Mouse (Mus musculus) heart, embryonic 13.5 days (tissue): ENCODE data around the gene Fam71f1. TPM values are rescaled to one million over a fixed set of nuclear protein-coding genes. Genes with fewer than 3 reads are reported as not detected.

Experiments
- ATAC-seq: fragments of 200-750 bp; cut with Nextera tagmentation; 2 replicates; pipeline ENCODE4 v1.8.0; 2017; ENCODE audit warnings: moderate TSS enrichment; ENCODE audit not compliant: insufficient number of reproducible peaks, low FRiP score, low TSS enrichment; ENCODE audit errors: extremely low read depth
- H3K27ac ChIP-seq: fragments of 300-500 bp; sonication (generic); replicated peaks from 2 replicates; pipeline ENCODE4 v1.5.1; 2015; ENCODE audit warnings: moderate library complexity, mild to moderate bottlenecking, inconsistent platforms
- H3K27me3 ChIP-seq: fragments of 300-500 bp; sonication (generic); replicated peaks from 2 replicates; pipeline ENCODE4 v1.6.1; 2015; ENCODE audit warnings: mild to moderate bottlenecking, inconsistent platforms
- H3K36me3 ChIP-seq: fragments of 300-500 bp; sonication (generic); 2 replicates; pipeline ENCODE4 v1.6.1; 2015; ENCODE audit warnings: mild to moderate bottlenecking, inconsistent platforms
- H3K4me1 ChIP-seq: fragments of 300-500 bp; sonication (generic); 2 replicates; pipeline ENCODE4 v1.6.1; 2015; ENCODE audit warnings: inconsistent platforms
- H3K4me2 ChIP-seq: fragments of 300-500 bp; sonication (generic); 2 replicates; pipeline ENCODE4 v1.6.1; 2015; ENCODE audit warnings: inconsistent platforms, mild to moderate bottlenecking, moderate library complexity
- H3K4me3 ChIP-seq: fragments of 300-500 bp; sonication (generic); 2 replicates; pipeline ENCODE4 v1.5.1; 2015; ENCODE audit warnings: moderate library complexity, mild to moderate bottlenecking, inconsistent platforms
- H3K9ac ChIP-seq: fragments of 300-500 bp; sonication (generic); 2 replicates; pipeline ENCODE4 v1.6.1; 2015; ENCODE audit warnings: inconsistent platforms, mild to moderate bottlenecking, moderate library complexity
- H3K9me3 ChIP-seq: fragments of 300-500 bp; sonication (generic); 2 replicates; pipeline ENCODE4 v1.6.1; 2016; ENCODE audit warnings: inconsistent platforms
- WGBS: fragments of 180-500 bp; shearing (Covaris S2); methylation state at CpG from one replicate; pipeline ENCODE4 v1.1.7; 2015; ENCODE audit warnings: mixed read lengths; 5-methylcytosine and 5-hydroxymethylcytosine counted together
- polyA plus RNA-seq: library from polyadenylated mRNA; unstranded; fragments of >200 nt; fragmentation: Nextera tagmentation; extraction: Ambion mirVana; gene quantifications from 2 replicates; pipeline ENCODE4 v1.2.1, GENCODE M21; 2015

The Fam71f1 gene
- polyA plus RNA-seq, 1 experiment from 2014 or later, result 0.21 TPM

DNA sequence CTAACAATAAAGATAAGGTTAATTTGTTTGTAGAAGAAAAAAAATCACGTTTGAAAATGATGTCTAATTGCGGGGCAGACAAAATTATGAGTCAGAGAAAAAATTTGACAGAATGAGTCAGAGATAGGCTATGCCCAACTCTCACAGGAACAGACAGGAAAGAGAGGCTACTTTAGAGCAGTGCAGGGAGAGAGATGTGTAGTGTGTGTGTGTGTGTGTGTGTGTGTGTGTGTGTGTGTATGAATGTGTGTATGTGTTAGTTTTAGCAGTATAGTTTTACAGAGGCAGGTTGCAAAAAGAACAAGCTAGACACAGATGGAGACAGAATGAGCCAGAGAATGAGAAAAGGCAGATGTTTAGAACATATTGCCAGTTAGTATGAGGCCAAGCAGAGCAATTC is 19.8 kb upstream of the Fam71f1 start:
- Histone ChIP-seq H3K9ac (no peak overlapping the region), H3K27me3 (no peaks in the 10 kb centered on the region), H3K36me3 (no peaks in the 10 kb centered on the region), H3K4me2 (no peak overlapping the region), H3K9me3 (no peaks in the 10 kb centered on the region), H3K27ac (no peak overlapping the region), H3K4me3 (no peak overlapping the region), H3K4me1 (no peaks in the 10 kb centered on the region)
- no peak for ATAC-seq
- 50% methylated on average over 2 of the region's 2 CpGs for WGBS

DNA sequence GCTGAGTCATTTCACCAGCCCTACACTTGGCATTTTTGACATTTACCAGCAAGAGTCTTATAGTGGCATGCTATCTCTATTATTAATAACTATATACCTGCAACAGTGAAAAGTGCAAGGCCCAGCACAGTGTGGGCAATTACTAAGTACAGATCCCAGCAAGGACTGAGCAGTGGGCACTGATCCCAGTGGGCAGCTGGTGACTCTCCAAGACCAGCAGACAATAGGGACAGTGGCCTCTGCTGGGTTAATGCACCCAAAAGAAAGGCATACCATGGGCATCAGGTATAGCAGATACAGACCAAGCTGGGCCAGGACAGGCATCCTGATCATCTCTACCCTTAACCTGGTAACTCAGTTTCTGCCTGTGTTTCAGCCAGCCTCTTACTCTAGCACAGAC is 15.7 kb upstream of the Fam71f1 start:
- no peak overlapping the region for H3K9ac ChIP-seq
- H3K4me3 ChIP-seq, result no peak overlapping the region
- no peak overlapping the region for H3K4me2 ChIP-seq
- H3K27me3 ChIP-seq, result no peaks in the 10 kb centered on the region
- no peak overlapping the region for H3K27ac ChIP-seq
- no peak for ATAC-seq
- no peaks in the 10 kb centered on the region for H3K4me1 ChIP-seq
- no peaks in the 10 kb centered on the region for H3K36me3 ChIP-seq
- no peaks in the 10 kb centered on the region for H3K9me3 ChIP-seq

DNA sequence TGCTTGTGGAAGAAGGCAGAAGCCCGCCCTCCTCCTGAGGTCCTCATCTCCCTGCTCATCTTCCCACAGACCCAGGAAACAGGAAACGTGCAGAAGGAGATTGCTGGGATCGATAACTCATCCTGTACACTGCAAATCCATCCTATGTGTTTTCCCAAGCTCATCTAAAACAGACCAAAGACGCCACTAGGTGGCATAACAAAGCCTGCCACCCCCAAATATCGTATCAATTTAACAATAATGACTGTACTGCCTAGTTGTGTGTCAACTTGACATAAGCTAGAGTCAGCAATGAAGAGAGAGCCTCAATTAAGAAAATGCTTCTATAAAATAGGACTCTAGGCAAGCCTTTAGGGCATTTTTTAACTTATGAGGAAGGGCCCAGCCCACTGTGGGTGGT is 15.2 kb upstream of the Fam71f1 start:
- no peaks in the 10 kb centered on the region for H3K27me3 ChIP-seq
- no peaks in the 10 kb centered on the region for H3K9me3 ChIP-seq
- H3K27ac ChIP-seq, result no peak overlapping the region
- ATAC-seq, result no peak
- no peak overlapping the region for H3K9ac ChIP-seq
- H3K4me1 ChIP-seq, result no peaks in the 10 kb centered on the region
- 42% methylated on average over 5 of the region's 5 CpGs for WGBS
- no peaks in the 10 kb centered on the region for H3K36me3 ChIP-seq
- H3K4me3 ChIP-seq, result no peak overlapping the region
- H3K4me2 ChIP-seq, result no peak overlapping the region

DNA sequence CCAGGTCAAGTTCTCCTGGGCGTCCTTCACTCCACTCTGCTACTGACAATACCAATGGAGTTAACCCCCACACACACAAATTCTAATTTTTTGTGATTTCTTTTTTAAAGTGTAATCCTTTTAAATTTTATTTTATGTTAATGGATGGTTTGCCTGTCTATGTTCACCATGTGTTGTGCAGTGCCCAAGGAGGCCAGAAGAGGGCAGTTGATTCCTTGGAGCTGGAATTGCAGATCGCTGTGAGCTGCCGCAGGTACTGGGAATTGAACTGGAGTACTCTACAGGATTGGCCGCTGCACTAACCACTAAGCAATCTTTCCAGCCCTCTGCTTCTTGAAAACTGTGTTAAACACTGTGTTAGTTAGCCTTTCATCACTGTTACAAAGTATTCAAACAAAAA is 13.5 kb upstream of the Fam71f1 start:
- ATAC-seq, result no peak
- Histone ChIP-seq H3K36me3 (no peaks in the 10 kb centered on the region), H3K9me3 (no peaks in the 10 kb centered on the region), H3K4me1 (no peaks in the 10 kb centered on the region), H3K4me2 (no peak overlapping the region), H3K27me3 (no peaks in the 10 kb centered on the region), H3K9ac (no peak overlapping the region), H3K27ac (no peak overlapping the region), H3K4me3 (no peak overlapping the region)
- 83% methylated on average over 4 of the region's 4 CpGs for WGBS

DNA sequence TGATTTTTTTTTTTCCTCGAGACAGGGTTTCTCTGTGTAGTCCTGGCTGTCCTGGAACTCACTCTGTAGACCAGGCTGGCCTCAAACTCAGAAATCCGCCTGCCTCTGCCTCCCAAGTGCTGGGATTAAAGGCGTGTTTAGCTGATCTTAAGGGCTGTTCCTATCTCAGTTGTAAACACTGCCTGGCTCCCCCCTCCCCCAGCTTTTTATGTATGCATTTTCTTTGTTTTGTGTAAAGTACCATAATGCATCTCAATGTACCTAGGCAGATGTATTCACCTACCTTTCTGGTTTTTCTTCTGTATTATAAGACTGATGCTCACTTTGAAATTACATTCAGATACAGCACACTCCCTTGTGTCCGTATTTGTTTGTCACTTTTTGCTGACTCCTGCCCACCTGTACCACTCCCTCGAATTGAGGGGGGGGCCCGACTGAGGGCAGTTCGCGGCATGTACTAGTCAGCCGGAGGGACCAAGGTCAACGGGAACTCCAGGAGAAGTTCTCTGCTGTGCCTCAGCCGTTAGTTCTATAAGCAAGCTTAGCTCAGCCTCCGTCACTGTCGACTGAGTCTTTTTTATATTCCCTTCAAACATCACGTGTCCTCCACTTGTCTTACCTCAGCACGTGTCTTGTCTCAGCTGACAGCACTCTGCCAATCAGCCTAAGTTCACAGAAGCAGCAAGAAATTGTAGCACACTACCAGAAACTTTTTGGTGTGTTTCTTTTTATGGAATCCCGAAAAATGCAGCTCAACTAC is 9.9 kb upstream of the Fam71f1 start:
- H3K4me1 ChIP-seq, result no peaks in the 10 kb centered on the region
- H3K9me3 ChIP-seq, result no peaks in the 10 kb centered on the region
- no peaks in the 10 kb centered on the region for H3K36me3 ChIP-seq
- H3K27me3 ChIP-seq, result no peaks in the 10 kb centered on the region
- no peak overlapping the region for H3K27ac ChIP-seq
- ATAC-seq, result no peak
- 80% methylated on average over 16 of the region's 16 CpGs for WGBS
- no peak overlapping the region for H3K4me2 ChIP-seq
- no peak overlapping the region for H3K4me3 ChIP-seq
- no peak overlapping the region for H3K9ac ChIP-seq

DNA sequence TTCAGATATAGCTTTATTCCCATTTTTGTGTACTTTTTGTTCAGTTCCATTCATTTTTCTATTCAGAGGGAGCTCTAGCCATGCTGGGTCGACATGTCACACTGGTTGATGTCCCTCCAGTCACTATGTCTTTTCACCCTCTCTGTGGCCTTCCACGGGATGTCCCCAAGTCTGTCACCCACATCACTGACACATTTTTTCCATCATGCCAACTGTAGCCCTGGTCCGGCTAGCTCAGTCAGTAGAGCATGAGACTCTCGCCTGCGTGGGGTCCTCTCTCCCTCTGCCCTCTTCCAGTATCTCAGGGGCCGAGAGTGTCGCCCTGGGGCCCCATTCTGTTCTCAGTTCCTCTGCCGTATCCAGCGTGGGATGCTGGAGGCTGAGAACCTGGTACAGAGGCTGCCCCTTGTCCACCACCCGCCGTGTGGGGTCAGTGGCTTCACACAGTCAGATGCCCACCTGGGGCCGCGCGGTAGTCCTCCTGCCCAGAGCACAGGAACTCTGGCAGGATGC is 5.2 kb upstream of the Fam71f1 start:
- Histone ChIP-seq H3K27me3 (no peaks in the 10 kb centered on the region), H3K36me3 (no peaks in the 10 kb centered on the region), H3K4me1 (peaks cover under 1% of the 10 kb centered on the region), H3K27ac (no peak overlapping the region), H3K9me3 (no peaks in the 10 kb centered on the region), H3K4me3 (no peak overlapping the region), H3K4me2 (no peak overlapping the region), H3K9ac (no peak overlapping the region)
- 64% methylated on average over 14 of the region's 14 CpGs for WGBS
- ATAC-seq, result no peak

DNA sequence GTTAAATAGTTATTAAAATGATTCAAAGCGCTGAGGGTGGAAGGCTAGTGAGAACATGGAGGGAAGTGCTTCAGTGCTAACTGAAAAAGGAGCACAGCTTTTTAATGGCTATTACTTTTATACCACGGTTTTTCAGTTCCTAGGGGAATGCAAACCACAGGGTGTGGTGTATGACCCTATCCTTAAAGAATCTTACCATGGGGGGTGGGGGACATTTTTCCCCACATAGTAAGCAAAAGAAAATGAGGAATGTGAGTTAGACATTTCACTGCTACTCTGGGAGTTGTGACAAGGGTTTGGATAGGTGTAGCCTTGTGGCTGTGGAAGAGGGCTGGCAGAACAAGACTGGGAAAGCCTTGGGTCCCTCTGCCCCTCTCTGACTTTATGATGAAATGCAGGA is 1.7 kb upstream of the Fam71f1 start:
- Histone ChIP-seq H3K9me3 (no peaks in the 10 kb centered on the region), H3K4me1 (peaks cover 8% of the 10 kb centered on the region), H3K4me3 (no peak overlapping the region), H3K4me2 (no peak overlapping the region), H3K9ac (no peak overlapping the region), H3K27me3 (no peaks in the 10 kb centered on the region), H3K36me3 (no peaks in the 10 kb centered on the region), H3K27ac (no peak overlapping the region)
- no peak for ATAC-seq
- WGBS, result 75% methylated on average over 2 of the region's 2 CpGs

DNA sequence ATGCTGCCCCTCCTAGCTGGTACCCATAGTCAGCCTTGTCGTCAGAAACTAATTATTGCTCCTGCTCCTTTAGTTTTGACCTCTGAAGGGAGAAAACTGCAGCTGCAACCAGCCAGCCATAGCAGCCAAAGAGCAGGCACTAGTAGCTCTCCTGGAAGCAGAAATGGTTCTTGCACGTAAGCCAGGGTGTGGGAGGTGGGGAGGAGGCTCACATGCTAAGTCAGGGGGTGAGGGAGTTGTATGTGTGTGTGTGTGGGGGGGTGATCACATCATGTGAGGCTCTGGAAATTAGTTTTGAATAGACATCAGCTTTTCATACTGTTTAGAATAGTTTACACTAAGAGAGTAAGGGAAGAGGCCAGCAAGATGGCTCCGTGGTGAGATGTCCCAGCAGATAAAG is 999 bp upstream of the Fam71f1 start:
- ATAC-seq, result no peak
- H3K9me3 ChIP-seq, result no peaks in the 10 kb centered on the region
- WGBS, result 70% methylated on average over 3 of the region's 3 CpGs

DNA sequence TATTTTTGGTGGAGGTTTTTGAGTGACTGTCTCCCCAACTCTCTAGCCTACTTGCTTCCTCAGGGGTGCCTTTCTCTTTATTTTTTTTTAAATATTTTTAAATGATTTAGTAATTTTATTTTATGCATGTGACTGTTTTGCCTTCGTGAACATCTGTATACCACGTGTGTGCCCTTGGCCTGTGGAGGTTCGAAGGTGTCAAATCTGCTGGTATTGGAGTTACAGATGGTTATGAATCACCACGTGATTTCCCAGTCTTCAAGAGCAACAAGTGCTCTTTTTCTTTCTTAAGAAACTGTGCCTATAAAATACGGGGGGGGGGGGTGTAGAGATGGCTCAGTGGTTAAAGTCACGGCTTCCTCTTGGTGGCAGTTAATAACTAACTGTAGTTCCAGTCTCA is 2.6 kb downstream of the Fam71f1 start:
- H3K9me3 ChIP-seq, result no peaks in the 10 kb centered on the region
- no peak overlapping the region for H3K27ac ChIP-seq
- H3K4me1 ChIP-seq, result peaks cover 8% of the 10 kb centered on the region
- no peak overlapping the region for H3K4me2 ChIP-seq
- no peak overlapping the region for H3K4me3 ChIP-seq
- H3K9ac ChIP-seq, result no peak overlapping the region
- H3K36me3 ChIP-seq, result no peaks in the 10 kb centered on the region
- peaks cover 3% of the 10 kb centered on the region; the same call in 1 of the 2 replicates for H3K27me3 ChIP-seq
- ATAC-seq, result no peak
- 72% methylated on average over 6 of the region's 6 CpGs for WGBS

More for the DNA sequence above, 999 bp upstream of the Fam71f1 start:
- H3K36me3 ChIP-seq, result no peaks in the 10 kb centered on the region
- H3K27ac ChIP-seq, result no peak overlapping the region
- no peaks in the 10 kb centered on the region for H3K27me3 ChIP-seq
- no peak overlapping the region for H3K4me3 ChIP-seq
- no peak overlapping the region for H3K4me2 ChIP-seq
- H3K4me1 ChIP-seq, result peaks cover 8% of the 10 kb centered on the region
- H3K9ac ChIP-seq, result no peak overlapping the region

DNA sequence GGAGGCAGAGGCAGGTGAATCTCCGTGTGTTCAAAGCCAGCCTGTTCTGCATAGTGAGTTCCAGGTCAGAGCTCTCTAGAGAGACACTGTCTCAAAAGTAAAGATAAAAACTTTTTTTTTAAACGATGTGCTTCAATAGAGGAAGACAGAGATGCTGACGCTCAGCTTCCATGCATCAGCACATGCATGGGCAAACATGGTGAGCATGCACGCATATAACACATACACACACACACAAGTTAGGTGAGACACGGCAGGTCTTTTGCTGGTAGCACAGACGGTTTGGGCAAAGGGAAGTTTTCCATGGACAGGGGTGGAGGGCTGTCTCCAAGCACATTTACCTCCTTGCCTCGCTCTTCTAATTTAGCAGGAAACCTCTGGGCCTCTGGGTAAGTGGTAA is 3.2 kb downstream of the Fam71f1 start:
- H3K27me3 ChIP-seq, result peaks cover 3% of the 10 kb centered on the region; the same call in 1 of the 2 replicates
- H3K27ac ChIP-seq, result no peak overlapping the region
- WGBS, result 83% methylated on average over 7 of the region's 7 CpGs
- H3K9me3 ChIP-seq, result no peaks in the 10 kb centered on the region
- no peak overlapping the region for H3K4me3 ChIP-seq
- H3K4me1 ChIP-seq, result peaks cover 8% of the 10 kb centered on the region
- H3K36me3 ChIP-seq, result no peaks in the 10 kb centered on the region
- no peak overlapping the region for H3K9ac ChIP-seq
- no peak for ATAC-seq
- H3K4me2 ChIP-seq, result no peak overlapping the region

DNA sequence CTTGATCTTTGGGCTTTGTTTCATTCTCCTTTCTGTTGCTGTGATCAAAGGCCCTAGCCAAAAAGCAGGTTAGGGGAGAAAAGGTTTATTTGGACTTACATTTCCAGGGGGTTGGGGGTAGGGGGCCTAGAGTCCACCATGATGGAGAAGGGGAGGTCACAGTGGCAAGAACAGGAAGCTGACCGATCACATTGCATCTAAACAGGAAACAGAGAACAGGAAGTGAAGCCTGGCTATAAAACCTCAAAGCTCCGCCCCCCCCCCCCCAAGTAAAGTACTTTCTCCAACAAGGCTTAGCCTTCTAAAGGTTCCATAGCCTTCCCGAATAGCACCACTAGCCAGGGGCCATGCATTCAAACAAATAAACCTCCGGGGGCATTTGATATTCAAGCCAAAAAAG is 3.8 kb downstream of the Fam71f1 start:
- Histone ChIP-seq H3K9ac (no peak overlapping the region), H3K4me2 (no peak overlapping the region), H3K9me3 (no peaks in the 10 kb centered on the region), H3K27me3 (peaks cover 3% of the 10 kb centered on the region; the same call in 1 of the 2 replicates), H3K4me3 (no peak overlapping the region), H3K27ac (no peak overlapping the region), H3K36me3 (no peaks in the 10 kb centered on the region), H3K4me1 (peaks cover 8% of the 10 kb centered on the region)
- no peak for ATAC-seq
- 49% methylated on average over 4 of the region's 4 CpGs for WGBS

DNA sequence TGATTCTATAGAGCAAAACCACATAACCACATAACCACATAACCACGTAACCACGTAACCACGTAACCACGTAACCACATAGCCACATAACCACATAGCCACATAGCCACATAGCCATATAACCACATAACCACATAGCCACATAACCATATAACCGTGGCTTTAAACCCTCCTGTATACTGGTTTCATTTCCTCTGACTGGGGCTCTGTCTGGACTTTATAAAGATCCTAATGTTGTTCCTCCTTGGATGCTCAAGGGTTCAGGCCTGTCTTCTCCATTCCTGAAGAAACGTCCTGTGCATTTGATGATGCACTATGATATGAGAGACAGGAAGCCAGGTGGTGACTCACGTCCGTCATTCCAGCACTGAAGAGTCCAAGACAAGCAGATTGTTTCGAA is 8.0 kb downstream of the Fam71f1 start:
- H3K4me1 ChIP-seq, result no peaks in the 10 kb centered on the region
- H3K27me3 ChIP-seq, result peaks cover 3% of the 10 kb centered on the region; the same call in 1 of the 2 replicates
- H3K36me3 ChIP-seq, result no peaks in the 10 kb centered on the region
- no peak overlapping the region for H3K4me3 ChIP-seq
- H3K9me3 ChIP-seq, result no peaks in the 10 kb centered on the region
- no peak overlapping the region for H3K9ac ChIP-seq
- H3K27ac ChIP-seq, result no peak overlapping the region
- WGBS, result 78% methylated on average over 9 of the region's 9 CpGs
- H3K4me2 ChIP-seq, result no peak overlapping the region
- no peak for ATAC-seq
